Mouse (Mus musculus) intestine, embryonic 15.5 days (tissue): ENCODE results near the gene Mef2b. TPM values are rescaled to one million over a fixed set of nuclear protein-coding genes. Genes with fewer than 3 reads are reported as not detected.
A peak's percentile ranks its signal among the peaks of the same experiment; 100 is the strongest.

Experiments
- ATAC-seq: fragments of 200-750 bp; cut with Nextera tagmentation; 2 replicates; pipeline ENCODE4 v1.8.0; 2017; ENCODE audit warnings: moderate TSS enrichment, moderate library complexity
- H3K27ac ChIP-seq: fragments of 300-500 bp; sonication (generic); 2 replicates; pipeline ENCODE4 v1.5.1; 2015; ENCODE audit warnings: mild to moderate bottlenecking, inconsistent platforms
- H3K27me3 ChIP-seq: fragments of 300-500 bp; sonication (generic); replicated peaks from 2 replicates; pipeline ENCODE4 v1.6.1; 2015; ENCODE audit warnings: inconsistent platforms
- H3K36me3 ChIP-seq: fragments of 300-500 bp; sonication (generic); 2 replicates; pipeline ENCODE4 v1.6.1; 2015; ENCODE audit warnings: inconsistent platforms
- H3K4me1 ChIP-seq: fragments of 300-500 bp; sonication (generic); replicated peaks from 2 replicates; pipeline ENCODE4 v1.6.1; 2015; ENCODE audit warnings: inconsistent platforms
- H3K4me2 ChIP-seq: fragments of 300-500 bp; sonication (generic); replicated peaks from 2 replicates; pipeline ENCODE4 v1.6.1; 2015; ENCODE audit warnings: mild to moderate bottlenecking, inconsistent platforms
- H3K4me3 ChIP-seq: fragments of 300-500 bp; sonication (generic); replicated peaks from 2 replicates; pipeline ENCODE4 v1.5.1; 2015; ENCODE audit warnings: inconsistent platforms
- H3K9ac ChIP-seq: fragments of 300-500 bp; sonication (generic); 2 replicates; pipeline ENCODE4 v1.6.1; 2015; ENCODE audit warnings: inconsistent platforms
- H3K9me3 ChIP-seq: fragments of 300-500 bp; sonication (generic); 2 replicates; pipeline ENCODE4 v1.6.1; 2016; ENCODE audit warnings: inconsistent platforms
- WGBS: fragments of 180-500 bp; shearing (Covaris S2); methylation state at CpG from one replicate; pipeline ENCODE4 v1.1.7; 2015; 5-methylcytosine and 5-hydroxymethylcytosine counted together
- polyA plus RNA-seq: library from polyadenylated mRNA; unstranded; fragments of >200 nt; fragmentation: Nextera tagmentation; extraction: Ambion mirVana; gene quantifications from 2 replicates; pipeline ENCODE4 v1.2.1, GENCODE M21; 2015

Gene Mef2b
- polyA plus RNA-seq, 1 experiment from 2014 or later: 0.11 TPM

DNA sequence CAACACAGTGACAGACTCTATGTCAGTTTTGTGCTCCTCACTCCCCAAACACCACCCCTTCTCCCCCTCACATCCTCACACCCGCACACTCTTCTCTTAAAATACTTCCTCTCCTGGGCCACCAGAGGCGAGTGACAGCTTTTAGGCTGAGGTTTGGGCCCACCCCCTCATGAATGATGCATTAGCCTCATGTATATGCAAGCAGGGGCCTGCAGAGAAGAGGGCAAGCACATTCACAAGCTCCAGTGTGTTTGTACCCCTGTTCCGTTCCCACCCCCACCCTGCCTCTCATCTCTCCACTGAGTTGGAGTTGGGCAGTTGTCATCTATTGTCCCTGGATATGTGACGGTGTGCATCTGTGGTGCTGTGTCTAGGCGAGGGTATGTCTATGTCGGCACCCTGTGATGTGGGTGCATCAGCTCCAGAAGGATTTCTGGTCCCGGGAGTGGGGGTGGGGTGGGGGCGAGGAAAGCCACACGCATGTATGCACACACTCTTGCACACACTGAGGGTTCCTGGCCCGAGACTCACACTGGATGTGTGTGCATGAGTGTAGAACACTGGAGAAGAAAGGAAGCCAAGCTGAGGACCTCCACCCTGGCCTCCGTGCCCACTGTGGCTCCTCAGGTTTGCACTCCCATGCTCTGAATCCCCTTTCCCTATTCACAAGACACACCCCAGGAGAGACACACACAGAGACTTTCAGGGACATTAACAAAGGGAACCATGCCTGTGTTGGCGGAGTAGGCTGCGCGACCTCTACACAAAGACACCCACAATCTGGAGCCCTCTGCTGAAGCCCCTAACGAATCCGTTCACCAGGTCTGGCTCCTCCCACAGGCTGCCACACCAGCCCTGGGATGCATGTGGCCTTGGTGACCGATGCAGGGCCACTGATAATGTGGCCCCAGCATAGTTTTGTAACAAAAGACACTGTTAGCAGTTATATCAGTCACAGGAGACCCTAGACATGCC is 20.5 kb upstream of the Mef2b start:
- Histone ChIP-seq H3K4me1 (peaks cover 5% of the 10 kb centered on the region; the same call in 1 of the 2 replicates), H3K9me3 (no peaks in the 10 kb centered on the region), H3K27me3 (peaks cover 57% of the 10 kb centered on the region), H3K4me3 (no peak overlapping the region), H3K27ac (no peak overlapping the region), H3K4me2 (no peak overlapping the region), H3K36me3 (no peaks in the 10 kb centered on the region), H3K9ac (no peak overlapping the region)
- 17% methylated on average over 17 of the region's 17 CpGs for WGBS
- no peak for ATAC-seq

DNA sequence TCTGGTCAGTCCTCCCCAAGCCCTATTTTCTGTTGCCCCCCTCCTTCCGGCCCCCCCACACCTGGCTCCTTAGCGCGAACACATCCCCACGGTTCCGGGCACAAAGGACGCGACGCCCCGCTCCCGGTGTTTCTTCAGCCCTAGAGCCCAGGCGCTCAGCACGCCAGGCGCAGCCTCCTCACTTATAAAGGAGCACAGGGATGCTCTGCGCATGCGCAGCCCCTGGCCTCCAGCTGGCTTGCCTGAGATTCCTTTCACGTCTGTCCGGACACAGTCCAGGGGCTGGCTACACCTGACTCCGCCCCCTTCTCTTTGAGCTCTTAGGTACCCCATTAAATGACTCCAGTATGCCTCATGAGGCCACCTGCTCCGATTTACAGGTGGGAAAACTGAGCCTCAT is 18.8 kb upstream of the Mef2b start, which contains the start of gene Ncan:
Gene Ncan, minus strand, starts transcription at position 207 of the 400 bp plus-strand sequence.
- peak within 1 kb of the TSS; percentile 51 for H3K4me2 ChIP-seq
- no peak within 1 kb of the TSS for H3K27ac ChIP-seq
- no peaks in the 10 kb centered on the region for H3K9me3 ChIP-seq
- H3K9ac ChIP-seq: no peak within 1 kb of the TSS
- ATAC-seq: peak; percentile 81
- peaks cover 46% of the 10 kb centered on the region for H3K27me3 ChIP-seq
- WGBS: 2% methylated on average over 19 of the region's 19 CpGs
- H3K4me1 ChIP-seq: peaks cover 5% of the 10 kb centered on the region; the same call in 1 of the 2 replicates
- no peaks in the 10 kb centered on the region for H3K36me3 ChIP-seq
- H3K4me3 ChIP-seq: peak within 1 kb of the TSS; percentile 18

DNA sequence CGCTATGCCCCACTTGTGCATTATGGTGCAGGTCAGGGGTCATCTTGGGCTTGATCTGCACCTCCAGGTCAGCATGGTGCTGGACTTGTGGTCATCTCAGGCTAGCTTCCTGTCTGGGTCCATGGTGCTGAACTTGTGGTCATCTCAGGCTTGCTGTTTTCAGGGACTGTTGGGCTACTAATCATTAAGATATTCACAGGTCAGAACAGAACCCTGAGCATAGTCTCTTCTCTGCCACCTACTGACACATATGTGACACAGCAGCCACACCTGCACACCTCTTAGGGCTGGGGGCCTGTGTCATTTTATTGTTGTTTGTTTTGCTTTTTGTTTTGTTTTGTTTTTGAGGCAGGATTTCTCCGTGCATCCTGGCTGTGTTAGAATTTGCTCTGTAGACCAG is 16.6 kb upstream of the Mef2b start:
- no peak overlapping the region for H3K27ac ChIP-seq
- H3K4me1 ChIP-seq: peaks cover 5% of the 10 kb centered on the region; the same call in 1 of the 2 replicates
- WGBS: 57% methylated on average over 2 of the region's 2 CpGs
- peaks cover 32% of the 10 kb centered on the region for H3K27me3 ChIP-seq
- no peak overlapping the region for H3K9ac ChIP-seq
- 0 out of 2 replicates have a peak, but pooled peaks have one; percentile 39 for ATAC-seq
- no peaks in the 10 kb centered on the region for H3K9me3 ChIP-seq
- H3K36me3 ChIP-seq: no peaks in the 10 kb centered on the region
- no peak overlapping the region for H3K4me3 ChIP-seq
- no peak overlapping the region for H3K4me2 ChIP-seq

DNA sequence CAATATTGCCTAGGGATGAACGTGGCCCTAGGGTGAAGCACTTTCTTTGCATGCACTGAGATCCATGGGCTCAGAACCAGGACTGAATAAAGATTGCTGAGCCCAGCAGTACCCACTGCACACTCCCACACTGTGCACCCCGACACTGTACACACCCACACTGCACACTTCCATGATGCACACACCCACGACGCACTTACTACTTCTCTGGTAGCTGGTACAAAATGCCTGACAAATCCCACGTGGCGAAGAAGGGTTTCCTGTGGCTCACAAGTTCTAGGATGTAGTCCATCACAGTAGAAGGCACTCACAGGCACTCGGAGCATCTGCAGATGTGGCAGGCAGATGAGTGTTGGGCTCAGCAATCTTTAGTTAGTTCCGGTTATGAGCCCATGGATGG is 14.5 kb upstream of the Mef2b start:
- Histone ChIP-seq H3K4me3 (no peak overlapping the region), H3K27ac (no peak overlapping the region), H3K27me3 (peaks cover 11% of the 10 kb centered on the region), H3K4me1 (peaks cover 10% of the 10 kb centered on the region; the same call in 1 of the 2 replicates), H3K4me2 (no peak overlapping the region), H3K9me3 (no peaks in the 10 kb centered on the region), H3K9ac (no peak overlapping the region), H3K36me3 (no peaks in the 10 kb centered on the region)
- WGBS: 65% methylated on average over 8 of the region's 8 CpGs
- no peak for ATAC-seq

DNA sequence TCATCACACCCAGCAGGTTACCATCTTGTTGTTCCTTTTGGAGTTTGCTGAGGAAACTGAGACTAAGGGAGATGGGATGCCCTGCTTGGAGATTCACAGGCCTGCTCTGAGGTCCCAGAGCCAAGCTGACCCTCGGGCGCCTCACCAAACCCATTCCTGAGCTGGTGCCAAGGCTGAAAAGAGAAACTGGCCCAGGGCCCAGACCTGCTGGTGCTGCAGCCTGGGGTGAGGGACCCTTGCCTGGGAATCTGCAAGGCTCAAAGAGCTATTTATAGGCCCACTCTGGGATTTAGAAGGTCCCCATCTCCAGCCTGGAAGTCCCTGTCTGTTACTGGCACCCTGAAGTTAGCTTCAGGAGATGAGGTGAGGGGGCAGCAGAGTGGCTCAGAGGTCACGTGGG is 11.1 kb upstream of the Mef2b start:
- Histone ChIP-seq H3K9ac (no peak overlapping the region; the same call in 1 of the 2 replicates), H3K9me3 (no peaks in the 10 kb centered on the region), H3K27ac (no peak overlapping the region), H3K4me3 (no peak overlapping the region), H3K4me2 (no peak overlapping the region), H3K36me3 (peaks cover 5% of the 10 kb centered on the region; the same call in 1 of the 2 replicates), H3K4me1 (peaks cover 17% of the 10 kb centered on the region; the same call in 1 of the 2 replicates), H3K27me3 (no peaks in the 10 kb centered on the region)
- no peak for ATAC-seq
- 73% methylated on average over 3 of the region's 3 CpGs for WGBS

- Histone ChIP-seq H3K9ac (no peak overlapping the region), H3K36me3 (peaks cover 14% of the 10 kb centered on the region), H3K4me3 (no peak overlapping the region), H3K4me1 (peaks cover 17% of the 10 kb centered on the region; the same call in 1 of the 2 replicates), H3K27ac (no peak overlapping the region), H3K27me3 (no peaks in the 10 kb centered on the region), H3K9me3 (no peaks in the 10 kb centered on the region), H3K4me2 (no peak overlapping the region)
- ATAC-seq: no peak
- WGBS: 61% methylated on average over 9 of the region's 9 CpGs
Observed at GRCm38 (mm10) chr8:70129309-70129952, 10.1 kb upstream of the Mef2b start.

- Histone ChIP-seq H3K4me2 (no peak overlapping the region), H3K36me3 (peaks cover 18% of the 10 kb centered on the region), H3K9ac (no peak overlapping the region), H3K9me3 (no peaks in the 10 kb centered on the region), H3K27me3 (no peaks in the 10 kb centered on the region), H3K4me3 (no peak overlapping the region), H3K4me1 (peaks cover 17% of the 10 kb centered on the region; the same call in 1 of the 2 replicates), H3K27ac (no peak overlapping the region)
- no peak for ATAC-seq
- 84% methylated on average over 3 of the region's 3 CpGs for WGBS
Observed at GRCm38 (mm10) chr8:70130066-70130465, 9.4 kb upstream of the Mef2b start.

- H3K9ac ChIP-seq: peak within 1 kb of the TSS; percentile 55
- H3K9me3 ChIP-seq: no peaks in the 10 kb centered on the region
- peak within 1 kb of the TSS; percentile 60 for H3K4me3 ChIP-seq
- peaks cover 17% of the 10 kb centered on the region; the same call in 1 of the 2 replicates for H3K4me1 ChIP-seq
- no peaks in the 10 kb centered on the region for H3K27me3 ChIP-seq
- 0 out of 2 replicates have a peak within 1 kb of the TSS, but pooled peaks have one; percentile 4 for H3K27ac ChIP-seq
- H3K4me2 ChIP-seq: peak within 1 kb of the TSS; percentile 76
- 1% methylated on average over 37 of the region's 37 CpGs for WGBS
- peak; percentile 94 for ATAC-seq
- peaks cover 27% of the 10 kb centered on the region for H3K36me3 ChIP-seq
Observed at GRCm38 (mm10) chr8:70131166-70131883, 8.2 kb upstream of the Mef2b start, which contains the start of gene Nr2c2ap. TSS of gene Nr2c2ap (plus strand) at chr8:70131333.

GRCm38 (mm10) chr8:70134086-70134485 is 5.4 kb upstream of the Mef2b start:
- Histone ChIP-seq H3K4me3 (no peak overlapping the region), H3K27me3 (no peaks in the 10 kb centered on the region), H3K4me1 (peaks cover 25% of the 10 kb centered on the region), H3K27ac (no peak overlapping the region), H3K36me3 (peaks cover 27% of the 10 kb centered on the region), H3K9me3 (no peaks in the 10 kb centered on the region), H3K9ac (no peak overlapping the region), H3K4me2 (no peak overlapping the region)
- no peak for ATAC-seq
- 89% methylated on average over 5 of the region's 5 CpGs for WGBS

DNA sequence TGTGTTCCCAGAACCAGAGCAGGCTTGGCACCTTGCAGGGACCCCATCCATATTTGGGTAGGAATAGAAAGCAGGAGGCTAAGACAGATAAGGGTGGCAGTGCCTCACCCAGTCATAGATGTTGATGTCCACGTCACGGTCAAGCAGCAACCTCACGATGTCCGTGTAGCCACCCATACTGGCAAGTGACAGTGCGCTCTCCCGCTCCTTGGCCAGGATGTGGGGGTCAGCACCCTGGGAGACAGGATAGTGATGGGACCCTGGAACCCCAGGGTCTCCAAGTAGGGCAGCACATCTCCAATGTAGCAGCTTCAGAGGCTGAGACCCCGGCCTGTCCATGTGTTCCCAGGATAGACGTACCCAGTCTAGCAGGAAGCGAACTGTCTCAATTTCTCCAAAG is 4.6 kb upstream of the Mef2b start:
- 92% methylated on average over 9 of the region's 9 CpGs for WGBS
- Histone ChIP-seq H3K4me3 (no peak overlapping the region), H3K4me2 (no peak overlapping the region), H3K9me3 (no peaks in the 10 kb centered on the region), H3K9ac (no peak overlapping the region), H3K27me3 (no peaks in the 10 kb centered on the region), H3K4me1 (peaks cover 21% of the 10 kb centered on the region), H3K36me3 (peaks cover 27% of the 10 kb centered on the region), H3K27ac (no peak overlapping the region)
- no peak for ATAC-seq

GRCm38 (mm10) chr8:70136591-70136990 is 2.9 kb upstream of the Mef2b start:
- WGBS: 83% methylated on average over 4 of the region's 4 CpGs
- Histone ChIP-seq H3K4me3 (no peak overlapping the region), H3K27me3 (no peaks in the 10 kb centered on the region), H3K9ac (no peak overlapping the region), H3K36me3 (peaks cover 27% of the 10 kb centered on the region), H3K9me3 (no peaks in the 10 kb centered on the region), H3K4me2 (no peak overlapping the region), H3K27ac (no peak overlapping the region), H3K4me1 (peaks cover 24% of the 10 kb centered on the region)
- no peak for ATAC-seq
